18 mouse cellular contexts compared by ENCODE assay signal in genomic region chr10:61512215-61512889, GRCm38 (mm10). TPM values are rescaled to one million over a fixed set of nuclear protein-coding genes. Genes with fewer than 3 reads are reported as not detected.
DNase-seq lines count a peak whose midpoint lies in the region; ATAC-seq lines count a peak whose summit lies in the region.
"Had no signal": no experiment of that assay in that cellular context is flagged by ENCODE, and none has a peak within 500 bp of the region (broad histone marks: within the 10 kb centered on the region; RNA-seq: fewer than 3 reads in every experiment).

No protein-coding gene starts in this region.

- 68% methylated on average over 11 of the region's 11 CpGs for WGBS in hindbrain, embryonic 14.5 days
- WGBS in hindbrain, embryonic 11.5 days = 83% methylated on average over 11 of the region's 11 CpGs
- WGBS in forebrain, embryonic 15.5 days = 22% methylated on average over 11 of the region's 11 CpGs
- WGBS in kidney, embryonic 16.5 days = 55% methylated on average over 11 of the region's 11 CpGs

- peaks cover 4% of the 10 kb centered on the region; the same call in 1 of the 2 replicates for H3K4me1 ChIP-seq in hindbrain, embryonic 14.5 days (replicated peaks; ENCODE audit: control insufficient read depth, insufficient read depth, low read length)
- H3K4me1 ChIP-seq in hindbrain, embryonic 11.5 days (replicated peaks; ENCODE audit: control insufficient read depth, insufficient read depth, low read length) = no peaks in the 10 kb centered on the region
- peaks cover 23% of the 10 kb centered on the region for H3K4me1 ChIP-seq in forebrain, embryonic 15.5 days
- peaks cover 2% of the 10 kb centered on the region for H3K4me1 ChIP-seq in kidney, embryonic 16.5 days (ENCODE audit: insufficient read depth, low read length)

- H3K27ac ChIP-seq in hindbrain, embryonic 14.5 days = no peak overlapping the region
- no peak overlapping the region for H3K27ac ChIP-seq in hindbrain, embryonic 11.5 days (ENCODE audit: low read depth, low read length)
- H3K27ac ChIP-seq in forebrain, embryonic 15.5 days (replicated peaks) = no peak overlapping the region
- H3K27ac ChIP-seq in kidney, embryonic 16.5 days (ENCODE audit: low read length) = no peak overlapping the region
- H3K27ac ChIP-seq: embryonic facial prominence, embryonic 10.5 days; gastrocnemius, adult 2 months; hindbrain, embryonic 10.5 days had no signal

- 0 out of 2 replicates have a peak, but pooled peaks cover 3% of the 10 kb centered on the region for H3K27me3 ChIP-seq in hindbrain, embryonic 14.5 days (ENCODE audit: control insufficient read depth, insufficient read depth, low read length)
- no peaks in the 10 kb centered on the region for H3K27me3 ChIP-seq in hindbrain, embryonic 11.5 days (ENCODE audit: control insufficient read depth, insufficient read depth, low read length)
- H3K27me3 ChIP-seq in forebrain, embryonic 15.5 days = no peaks in the 10 kb centered on the region
- H3K27me3 ChIP-seq in kidney, embryonic 16.5 days (ENCODE audit: insufficient read depth, low read length) = no peaks in the 10 kb centered on the region
- H3K27me3 ChIP-seq: heart, embryonic 12.5 days had no signal

- no peak for DNase-seq in hindbrain, embryonic 14.5 days (ENCODE audit: low spot score)
- DNase-seq in hindbrain, embryonic 11.5 days (ENCODE audit: low spot score) = no peak
- DNase-seq in retina, postnatal 1 day = peak; percentile 41
- no peak for DNase-seq in retina, embryonic 14.5 days (ENCODE audit: low spot score)
- no peak for DNase-seq in kidney, postnatal 4 days
- DNase-seq: adrenal gland, adult 8-10 months; cerebellum, adult 18-20 months; cerebellum, postnatal 10 days; gastrocnemius, adult 2 months; gastrocnemius, postnatal 25 days; kidney, adult 8-10 months had no signal

- H3K9me3 ChIP-seq in hindbrain, embryonic 14.5 days (ENCODE audit: control insufficient read depth, low read length) = no peaks in the 10 kb centered on the region
- H3K9me3 ChIP-seq in hindbrain, embryonic 11.5 days (ENCODE audit: control insufficient read depth, low read length) = no peaks in the 10 kb centered on the region
- no peaks in the 10 kb centered on the region for H3K9me3 ChIP-seq in forebrain, embryonic 15.5 days
- H3K9me3 ChIP-seq in kidney, embryonic 16.5 days (ENCODE audit: low read length) = no peaks in the 10 kb centered on the region
- H3K9me3 ChIP-seq: embryonic facial prominence, embryonic 10.5 days; heart, embryonic 12.5 days; hindbrain, embryonic 10.5 days had no signal

- H3K36me3 ChIP-seq in hindbrain, embryonic 14.5 days (replicated peaks; ENCODE audit: control insufficient read depth, insufficient read depth) = no peaks in the 10 kb centered on the region
- H3K36me3 ChIP-seq in hindbrain, embryonic 11.5 days (ENCODE audit: control insufficient read depth, insufficient read depth, low read length) = no peaks in the 10 kb centered on the region
- no peaks in the 10 kb centered on the region for H3K36me3 ChIP-seq in forebrain, embryonic 15.5 days
- H3K36me3 ChIP-seq in kidney, embryonic 16.5 days (ENCODE audit: insufficient read depth, low read length) = no peaks in the 10 kb centered on the region
- H3K36me3 ChIP-seq: embryonic facial prominence, embryonic 10.5 days; heart, embryonic 12.5 days; hindbrain, embryonic 10.5 days had no signal

- no peak overlapping the region for H3K9ac ChIP-seq in hindbrain, embryonic 14.5 days
- no peak overlapping the region for H3K9ac ChIP-seq in hindbrain, embryonic 11.5 days (ENCODE audit: low read depth, low read length)
- no peak overlapping the region for H3K9ac ChIP-seq in forebrain, embryonic 15.5 days (replicated peaks)
- no peak overlapping the region for H3K9ac ChIP-seq in kidney, embryonic 16.5 days (replicated peaks; ENCODE audit: low read length)
- H3K9ac ChIP-seq: heart, embryonic 12.5 days had no signal

- peak; percentile 46; the same call in 1 of the 2 replicates for ATAC-seq in hindbrain, embryonic 14.5 days (ENCODE audit: low FRiP score)
- ATAC-seq in hindbrain, embryonic 11.5 days (ENCODE audit: low FRiP score) = no peak
- peak; percentile 41; the same call in 1 of the 2 replicates for ATAC-seq in forebrain, embryonic 15.5 days (replicated peaks)
- ATAC-seq in kidney, embryonic 16.5 days (ENCODE audit: low FRiP score, low TSS enrichment) = no peak
- ATAC-seq: inflammation-experienced regulatory T-cells, adult 6 months; intestine, postnatal 0 days had no signal

- no peak overlapping the region for H3K4me3 ChIP-seq in hindbrain, embryonic 14.5 days (replicated peaks; ENCODE audit: low read length)
- no peak overlapping the region for H3K4me3 ChIP-seq in hindbrain, embryonic 11.5 days (ENCODE audit: low read depth, low read length)
- H3K4me3 ChIP-seq in forebrain, embryonic 15.5 days = no peak overlapping the region
- no peak overlapping the region for H3K4me3 ChIP-seq in kidney, embryonic 16.5 days (ENCODE audit: low read length)
- H3K4me3 ChIP-seq: embryonic facial prominence, embryonic 10.5 days; gastrocnemius, adult 2 months; heart, embryonic 12.5 days; hindbrain, embryonic 10.5 days had no signal

- H3K4me2 ChIP-seq in hindbrain, embryonic 14.5 days (replicated peaks) = no peak overlapping the region
- H3K4me2 ChIP-seq in hindbrain, embryonic 11.5 days (replicated peaks; ENCODE audit: low read depth, low read length) = no peak overlapping the region
- H3K4me2 ChIP-seq in forebrain, embryonic 15.5 days (replicated peaks) = no peak overlapping the region
- H3K4me2 ChIP-seq in kidney, embryonic 16.5 days (replicated peaks; ENCODE audit: low read depth, low read length) = no peak overlapping the region
- H3K4me2 ChIP-seq: heart, embryonic 12.5 days had no signal

RNA-seq across cellular contexts. Expression of gene Lrrc20, which starts 36.8 kb away (rescaled TPM):
- 14.1 and 15.1 TPM in 2 replicates for polyA plus RNA-seq in hindbrain, embryonic 14.5 days (2014; fragmentation: Nextera tagmentation; extraction: Ambion mirVana)
- 9.5 and 11.4 TPM in 2 replicates for polyA plus RNA-seq in hindbrain, embryonic 11.5 days (2014; fragmentation: Nextera tagmentation; extraction: Ambion mirVana)
- polyA plus RNA-seq in forebrain, embryonic 15.5 days (2015; fragmentation: Nextera tagmentation; extraction: Ambion mirVana) = 22.1 and 23.0 TPM in 2 replicates
- 8.4 and 10.5 TPM in 2 replicates for polyA plus RNA-seq in kidney, embryonic 16.5 days (2015; fragmentation: Nextera tagmentation; extraction: Ambion mirVana)

RNA-seq across cellular contexts. Expression of gene Eif4ebp2, which starts 59.9 kb away (rescaled TPM):
- 37.4 and 38.8 TPM in 2 replicates for polyA plus RNA-seq in hindbrain, embryonic 14.5 days (2014; fragmentation: Nextera tagmentation; extraction: Ambion mirVana)
- 36.1 and 51.4 TPM in 2 replicates for polyA plus RNA-seq in hindbrain, embryonic 11.5 days (2014; fragmentation: Nextera tagmentation; extraction: Ambion mirVana)
- polyA plus RNA-seq in forebrain, embryonic 15.5 days (2015; fragmentation: Nextera tagmentation; extraction: Ambion mirVana) = 89.3 and 94.1 TPM in 2 replicates
- polyA plus RNA-seq in kidney, embryonic 16.5 days (2015; fragmentation: Nextera tagmentation; extraction: Ambion mirVana) = 57.4 and 71.4 TPM in 2 replicates

Comparison
In these comparisons a context has a peak if more than half of its experiments do, and no peak if none do; other contexts are left out.
1. ATAC-seq: peak in hindbrain, embryonic 14.5 days (single experiment) and forebrain, embryonic 15.5 days (single experiment); none in hindbrain, embryonic 11.5 days (single experiment) and kidney, embryonic 16.5 days (single experiment).